Mouse (Mus musculus) MEL (cell line): ENCODE results near the gene Sez6l2. TPM values are rescaled to one million over a fixed set of nuclear protein-coding genes. Genes with fewer than 3 reads are reported as not detected.

Experiments
- DNase-seq: peaks from one replicate; pipeline ENCODE4 v3.0.0; 2011; ENCODE audit warnings: low read depth, low spot score
- H3K27ac ChIP-seq: 2 replicates; pipeline ENCODE4 v1.5.1; 2012; ENCODE audit warnings: low read depth, mild to moderate bottlenecking, control low read depth, low read length, moderate library complexity; ENCODE audit not compliant: control insufficient read depth
- H3K27me3 ChIP-seq, 2 experiments: fragments of 150-350 bp in 1 of 2; sonication (generic) in 1 of 2; 2 replicates each; pipeline ENCODE4 v1.6.1; 2012; ENCODE audit warnings: low read length in 2 of 2, mild to moderate bottlenecking in 2 of 2, improper control_type of control experiment in 1 of 2, moderate library complexity in 1 of 2; ENCODE audit not compliant: insufficient read depth in 2 of 2, control insufficient read depth in 1 of 2
- H3K36me3 ChIP-seq, 2 experiments: 2 replicates each; pipeline ENCODE4 v1.6.1; 2012 to 2014; ENCODE audit warnings: low read length in 2 of 2, improper control_type of control experiment in 1 of 2, inconsistent platforms in 1 of 2, mild to moderate bottlenecking in 1 of 2; ENCODE audit not compliant: insufficient read depth in 2 of 2, control insufficient read depth in 1 of 2
- H3K4me1 ChIP-seq, 2 experiments: fragments of 150-350 bp in 1 of 2; sonication (generic) in 1 of 2; 2 replicates each; pipeline ENCODE4 v1.6.1; 2012; ENCODE audit warnings: low read length in 2 of 2, improper control_type of control experiment in 1 of 2, mild to moderate bottlenecking in 1 of 2; ENCODE audit not compliant: insufficient read depth in 2 of 2, control insufficient read depth in 1 of 2
- H3K4me3 ChIP-seq, 2 experiments: fragments of 150-350 bp in 1 of 2; sonication (generic) in 1 of 2; 2 replicates each; pipeline ENCODE4 v1.5.1; 2012; ENCODE audit warnings: low read depth in 2 of 2, low read length in 2 of 2, mild to moderate bottlenecking in 2 of 2, moderate library complexity in 2 of 2, control low read depth in 1 of 2, improper control_type of control experiment in 1 of 2; ENCODE audit not compliant: control insufficient read depth in 1 of 2, insufficient read depth in 1 of 2
- H3K79me2 ChIP-seq: 2 replicates; pipeline ENCODE4 v1.6.1; 2012; ENCODE audit warnings: mild to moderate bottlenecking, low read length, moderate library complexity; ENCODE audit not compliant: control insufficient read depth, poor library complexity, insufficient read depth
- H3K9ac ChIP-seq: 2 replicates; pipeline ENCODE4 v1.6.1; 2012; ENCODE audit warnings: low read depth, mild to moderate bottlenecking, control low read depth, low read length, moderate library complexity; ENCODE audit not compliant: control insufficient read depth, poor library complexity, severe bottlenecking
- H3K9me3 ChIP-seq: fragments of 150-350 bp; sonication (generic); replicated peaks from 2 replicates; pipeline ENCODE4 v1.6.1; 2012; ENCODE audit warnings: mild to moderate bottlenecking, low read length, improper control_type of control experiment, moderate library complexity; ENCODE audit not compliant: insufficient read depth
- BHLHE40 ChIP-seq: IDR thresholded peaks from 2 replicates; pipeline ENCODE4 v1.6.1; 2012; ENCODE audit warnings: low read depth, mild to moderate bottlenecking, inconsistent platforms, low read length, improper control_type of control experiment, borderline replicate concordance
- CHD1 ChIP-seq: IDR thresholded peaks from 2 replicates; pipeline ENCODE4 v1.6.1; 2012; ENCODE audit warnings: low read depth, mild to moderate bottlenecking, inconsistent platforms, low read length, improper control_type of control experiment
- CTCF ChIP-seq, 3 experiments: IDR thresholded peaks in 2 of 3; conservative IDR thresholded peaks in 1 of 3; 2 replicates each; pipeline ENCODE4 v1.5.1; 2011 to 2012; ENCODE audit warnings: low read length in 3 of 3, low read depth in 2 of 3, mild to moderate bottlenecking in 2 of 3, improper control_type of control experiment in 1 of 3, inconsistent platforms in 1 of 3, mixed read lengths in 1 of 3, moderate library complexity in 1 of 3; ENCODE audit not compliant: control insufficient read depth in 1 of 3, insufficient read depth in 1 of 3, poor library complexity in 1 of 3, severe bottlenecking in 1 of 3
- GATA1 ChIP-seq: IDR thresholded peaks from 2 replicates; pipeline ENCODE4 v1.6.1; 2011; ENCODE audit warnings: low read depth, low read length, improper control_type of control experiment
- HCFC1 ChIP-seq: IDR thresholded peaks from 2 replicates; pipeline ENCODE4 v1.6.1; 2012; ENCODE audit warnings: low read depth, mild to moderate bottlenecking, inconsistent platforms, low read length, improper control_type of control experiment, moderate library complexity
- JUND ChIP-seq: IDR thresholded peaks from 2 replicates; pipeline ENCODE4 v1.6.1; 2011; ENCODE audit warnings: low read depth, mild to moderate bottlenecking, improper control_type of control experiment, low read length
- KAT2A ChIP-seq: conservative IDR thresholded peaks from 2 replicates; pipeline ENCODE4 v1.6.1; 2012; ENCODE audit warnings: low read depth, low read length, improper control_type of control experiment, inconsistent platforms
- NELFE ChIP-seq: IDR thresholded peaks from 2 replicates; pipeline ENCODE4 v1.6.1; 2011; ENCODE audit warnings: low read depth, low read length, improper control_type of control experiment
- POLR2A ChIP-seq, 2 experiments: IDR thresholded peaks; 2 replicates each; pipeline ENCODE4 v1.6.1; 2011 to 2012; ENCODE audit warnings: low read length in 2 of 2, mild to moderate bottlenecking in 2 of 2, control low read depth in 1 of 2, improper control_type of control experiment in 1 of 2, low read depth in 1 of 2, moderate library complexity in 1 of 2; ENCODE audit not compliant: control insufficient read depth in 1 of 2, insufficient read depth in 1 of 2, poor library complexity in 1 of 2
- RCOR1 ChIP-seq: IDR thresholded peaks from 2 replicates; pipeline ENCODE4 v1.6.1; 2012; ENCODE audit warnings: low read depth, mild to moderate bottlenecking, inconsistent platforms, low read length, improper control_type of control experiment
- SMC3 ChIP-seq: IDR thresholded peaks from 2 replicates; pipeline ENCODE4 v1.6.1; 2011; ENCODE audit warnings: low read depth, low read length, improper control_type of control experiment
- TBP ChIP-seq: IDR thresholded peaks from 2 replicates; pipeline ENCODE4 v1.8.0; 2011; ENCODE audit warnings: low read depth, low read length, improper control_type of control experiment
- ZKSCAN1 ChIP-seq: IDR thresholded peaks from 2 replicates; pipeline ENCODE4 v1.6.1; 2012; ENCODE audit warnings: low read depth, mild to moderate bottlenecking, inconsistent platforms, low read length, improper control_type of control experiment, moderate library complexity
- polyA plus RNA-seq, 2 experiments: library from polyadenylated mRNA; stranded (reverse) in 1 of 2; unstranded in 1 of 2; fragments of >175 nt in 1 of 2; fragments of >200 nt in 1 of 2; gene quantifications; 2 replicates each; pipeline versions ENCODE4 v1.2.1 to v1.2.4; 2012; ENCODE audit warnings: low replicate concordance in 2 of 2, low read depth in 1 of 2; ENCODE audit not compliant: insufficient read length in 2 of 2, insufficient read depth in 1 of 2, missing spikeins in 1 of 2
- total RNA-seq: library from RNA; depleted of rRNA; stranded (reverse); fragments of 300-350 nt; gene quantifications from 2 replicates; pipeline ENCODE4 v1.2.3, GENCODE M21; 2012; rRNA removed

The Sez6l2 gene
- total and polyA plus RNA-seq, 3 experiments, result 2.0 to 6.1 TPM; not detected in 1

DNA sequence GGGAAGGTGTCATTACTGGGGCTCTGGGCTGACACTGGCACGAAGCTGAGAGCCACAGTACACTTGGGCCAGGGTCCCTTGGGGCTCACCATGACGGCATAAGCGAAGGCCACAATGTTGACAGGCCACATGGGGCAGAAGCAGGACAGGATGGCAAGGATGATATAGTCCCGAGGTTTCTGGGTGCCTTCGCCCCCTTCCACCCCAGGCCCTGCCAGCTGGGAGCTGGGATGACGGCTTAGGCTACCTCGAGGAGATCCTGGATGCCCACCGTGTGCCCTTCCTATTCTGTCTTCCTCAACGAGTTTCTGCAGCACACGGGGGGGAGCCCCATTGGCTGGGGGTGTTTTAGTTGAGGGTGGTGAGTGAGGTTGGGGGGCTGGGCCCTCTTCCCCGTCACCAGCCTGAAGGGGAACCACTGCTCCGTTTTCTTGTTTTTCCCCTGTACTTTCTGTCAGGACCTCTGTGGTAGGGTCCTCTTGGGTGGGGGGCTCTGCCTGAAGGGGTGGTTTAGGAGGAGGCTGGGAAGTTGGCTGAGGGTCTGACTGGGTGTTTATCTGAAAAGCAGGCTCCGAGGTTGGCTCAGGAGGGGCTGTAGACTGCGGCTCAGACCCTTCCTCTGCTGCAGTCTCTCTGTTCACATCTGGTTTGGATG, 69.1 kb downstream of the Sez6l2 start:
- Histone ChIP-seq H3K36me3 (peaks cover 0 to 26% of the 10 kb centered on the region in 2 experiments; a peak in 3 of 4 replicates), H3K27ac (no peak overlapping the region)

DNA sequence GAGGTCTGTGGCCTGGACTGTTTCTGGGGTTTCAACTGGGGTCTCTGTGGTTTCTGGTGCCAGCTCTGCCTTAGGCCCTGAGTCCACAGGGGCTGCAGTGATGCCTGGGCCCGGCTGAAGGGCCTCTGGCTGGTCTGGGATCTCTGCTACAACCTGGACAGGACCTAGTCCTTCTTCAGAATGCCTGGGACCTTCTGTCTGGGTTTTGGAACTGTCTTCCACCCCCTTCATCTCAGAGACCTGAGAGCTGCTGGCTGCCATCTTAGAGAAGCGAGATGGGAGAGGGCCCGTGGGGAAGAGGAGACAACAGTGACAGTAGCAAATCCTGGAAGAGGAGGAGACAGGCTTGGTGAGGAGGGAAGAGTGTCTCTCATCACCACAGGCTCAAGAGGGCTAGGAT, 69.7 kb downstream of the Sez6l2 start:
- peaks cover 0 to 26% of the 10 kb centered on the region in 2 experiments; a peak in 3 of 4 replicates for H3K36me3 ChIP-seq
- DNase-seq, result no peak
- peaks cover 0 to 19% of the 10 kb centered on the region in 2 experiments; a peak in 3 of 4 replicates for H3K4me1 ChIP-seq
- H3K9me3 ChIP-seq, result no peaks in the 10 kb centered on the region
- no peak for TF ChIP-seq POLR2A (IDR thresholded peaks at IDR 0.05; ENCODE audit: control insufficient read depth in 1 of 2, insufficient read depth in 1 of 2, low read depth in 1 of 2, low read length in 2 of 2, poor library complexity in 1 of 2)
- no peak for TF ChIP-seq TBP
- TF ChIP-seq KAT2A, result no peak
- no peak for TF ChIP-seq JUND
- TF ChIP-seq ZKSCAN1, result no peak
- no peak for TF ChIP-seq CTCF (IDR thresholded peaks at IDR 0.05 in 2 of 3, conservative IDR thresholded peaks at IDR 0.05 in 1 of 3; ENCODE audit: control insufficient read depth in 1 of 3, insufficient read depth in 1 of 3, low read depth in 2 of 3, low read length in 3 of 3, poor library complexity in 1 of 3, severe bottlenecking in 1 of 3)
- TF ChIP-seq CHD1, result no peak
- TF ChIP-seq SMC3, result no peak
- no peak for TF ChIP-seq RCOR1
- no peak for TF ChIP-seq HCFC1
- no peak for TF ChIP-seq NELFE
- TF ChIP-seq, all 39 proteins: peak for 0
- no peak overlapping the region for H3K4me3 ChIP-seq
- peaks cover 45% of the 10 kb centered on the region for H3K79me2 ChIP-seq
- H3K27ac ChIP-seq, result no peak overlapping the region
- no peaks in the 10 kb centered on the region for H3K27me3 ChIP-seq
- no peak overlapping the region for H3K9ac ChIP-seq

More for the DNA sequence above, 69.1 kb downstream of the Sez6l2 start:
- no peak overlapping the region for H3K9ac ChIP-seq
- no peak overlapping the region for H3K4me3 ChIP-seq
- H3K79me2 ChIP-seq, result peaks cover 41% of the 10 kb centered on the region
- DNase-seq, result no peak
- no peaks in the 10 kb centered on the region for H3K27me3 ChIP-seq
- TF ChIP-seq KAT2A, result no peak
- no peak for TF ChIP-seq POLR2A (IDR thresholded peaks at IDR 0.05; ENCODE audit: control insufficient read depth in 1 of 2, insufficient read depth in 1 of 2, low read depth in 1 of 2, low read length in 2 of 2, poor library complexity in 1 of 2)
- TF ChIP-seq CHD1, result no peak
- no peak for TF ChIP-seq BHLHE40
- TF ChIP-seq GATA1, result no peak
- TF ChIP-seq, all 39 proteins: peak for 0
- Histone ChIP-seq H3K4me1 (peaks cover 0 to 21% of the 10 kb centered on the region in 2 experiments; a peak in 3 of 4 replicates), H3K9me3 (no peaks in the 10 kb centered on the region)

Other genes with a start within 250 kb of the Sez6l2 start
- 195 and 279 TPM in 2 replicates for gene Coro1a, start 242.8 kb upstream of the Sez6l2 start, total RNA-seq
- gene Coro1a, start 242.8 kb upstream of the Sez6l2 start, polyA plus RNA-seq, result 100 to 1,000 TPM in 1 of 2 experiments, not detected in 1; 204 TPM
- gene Mapk3, start 191.0 kb upstream of the Sez6l2 start, total RNA-seq, result 5.2 and 7.1 TPM in 2 replicates
- gene Mapk3, start 191.0 kb upstream of the Sez6l2 start, polyA plus RNA-seq, result 10 to 100 TPM in 1 of 2 experiments, not detected in 1; 45.1 TPM
- gene Gdpd3, start 184.2 kb upstream of the Sez6l2 start, total RNA-seq, result 12.6 and 12.7 TPM in 2 replicates
- 10 to 100 TPM in 1 of 2 experiments, not detected in 1; 13.0 TPM for gene Gdpd3, start 184.2 kb upstream of the Sez6l2 start, polyA plus RNA-seq
- gene Ypel3, start 173.6 kb upstream of the Sez6l2 start, total RNA-seq, result 2.1 and 2.7 TPM in 2 replicates
- 10 to 100 TPM in 1 of 2 experiments, not detected in 1; 12.6 TPM for gene Ypel3, start 173.6 kb upstream of the Sez6l2 start, polyA plus RNA-seq
- 0.12 and 0.13 TPM in 2 replicates for gene Tbx6, start 169.1 kb upstream of the Sez6l2 start, total RNA-seq
- gene Tbx6, start 169.1 kb upstream of the Sez6l2 start, polyA plus RNA-seq, result under 1 TPM in 1 of 2 experiments, not detected in 1; 0.15 TPM
- 255 and 257 TPM in 2 replicates for gene Ppp4c, start 158.1 kb upstream of the Sez6l2 start, total RNA-seq
- gene Ppp4c, start 158.1 kb upstream of the Sez6l2 start, polyA plus RNA-seq, result 100 to 1,000 TPM; 265 to 540 TPM
- gene Fam57b, start 152.9 kb upstream of the Sez6l2 start, total RNA-seq, result 1.7 TPM in 2 replicates
- gene Fam57b, start 152.9 kb upstream of the Sez6l2 start, polyA plus RNA-seq, result under 1 TPM in 1 of 2 experiments, not detected in 1; 0.50 TPM
- gene 4930451I11Rik, start 118.9 kb upstream of the Sez6l2 start, total RNA-seq, result not detected in 2 replicates
- gene 4930451I11Rik, start 118.9 kb upstream of the Sez6l2 start, polyA plus RNA-seq, result not detected
- 1.6 and 2.3 TPM in 2 replicates for gene Doc2a, start 103.1 kb upstream of the Sez6l2 start, total RNA-seq
- not detected for gene Doc2a, start 103.1 kb upstream of the Sez6l2 start, polyA plus RNA-seq
- 44.0 and 55.6 TPM in 2 replicates for gene Hirip3, start 88.6 kb upstream of the Sez6l2 start, total RNA-seq
- gene Hirip3, start 88.6 kb upstream of the Sez6l2 start, polyA plus RNA-seq, result 100 to 1,000 TPM in 1 of 2 experiments, not detected in 1; 137 TPM
- 77.1 and 93.0 TPM in 2 replicates for gene Ino80e, start 88.2 kb upstream of the Sez6l2 start, total RNA-seq
- gene Ino80e, start 88.2 kb upstream of the Sez6l2 start, polyA plus RNA-seq, result 100 to 1,000 TPM; 189 to 476 TPM
- gene Taok2, start 65.9 kb upstream of the Sez6l2 start, total RNA-seq, result 26.2 and 34.2 TPM in 2 replicates
- gene Taok2, start 65.9 kb upstream of the Sez6l2 start, polyA plus RNA-seq, result 10 to 100 TPM; 29.0 to 52.3 TPM
- 18.0 and 18.8 TPM in 2 replicates for gene Tmem219, start 27.6 kb upstream of the Sez6l2 start, total RNA-seq
- 10 to 100 TPM in 1 of 2 experiments, not detected in 1; 34.5 TPM for gene Tmem219, start 27.6 kb upstream of the Sez6l2 start, polyA plus RNA-seq
- gene Kctd13, start 21.7 kb upstream of the Sez6l2 start, total RNA-seq, result 17.7 and 18.1 TPM in 2 replicates
- 10 to 100 TPM in 1 of 2 experiments, not detected in 1; 26.2 TPM for gene Kctd13, start 21.7 kb upstream of the Sez6l2 start, polyA plus RNA-seq
- gene Asphd1, start 981 bp upstream of the Sez6l2 start, total RNA-seq, result 0.15 TPM in 1 of 2 replicates, not detected in the other
- under 1 TPM in 1 of 2 experiments, not detected in 1; 0.74 TPM for gene Asphd1, start 981 bp upstream of the Sez6l2 start, polyA plus RNA-seq
- gene Cdipt, start 25.4 kb downstream of the Sez6l2 start, total RNA-seq, result 72.5 and 98.4 TPM in 2 replicates
- gene Cdipt, start 25.4 kb downstream of the Sez6l2 start, polyA plus RNA-seq, result 100 to 1,000 TPM in 1 of 2 experiments, not detected in 1; 151 TPM
- gene Cdiptos, start 25.5 kb downstream of the Sez6l2 start, total RNA-seq, result 0.35 and 0.49 TPM in 2 replicates
- gene Cdiptos, start 25.5 kb downstream of the Sez6l2 start, polyA plus RNA-seq, result 1 to 10 TPM in 1 of 2 experiments, not detected in 1; 1.8 TPM
- 19.4 and 19.8 TPM in 2 replicates for gene Mvp, start 64.1 kb downstream of the Sez6l2 start, total RNA-seq
- gene Mvp, start 64.1 kb downstream of the Sez6l2 start, polyA plus RNA-seq, result 10 to 100 TPM in 1 of 2 experiments, not detected in 1; 20.6 TPM
- 0.39 TPM in 1 of 2 replicates, not detected in the other for gene Pagr1b, start 65.9 kb downstream of the Sez6l2 start, total RNA-seq
- 1 to 10 TPM in 1 of 2 experiments, not detected in 1; 4.5 TPM for gene Pagr1b, start 65.9 kb downstream of the Sez6l2 start, polyA plus RNA-seq
- gene Pagr1a, start 66.8 kb downstream of the Sez6l2 start, total RNA-seq, result 55.4 and 60.2 TPM in 2 replicates
- gene Pagr1a, start 66.8 kb downstream of the Sez6l2 start, polyA plus RNA-seq, result 10 to 100 TPM in 1 of 2 experiments, not detected in 1; 85.9 TPM
- 13.8 and 20.5 TPM in 2 replicates for gene Gm42742, start 70.5 kb downstream of the Sez6l2 start, total RNA-seq
- 10 to 100 TPM in 1 of 2 experiments, not detected in 1; 27.2 TPM for gene Gm42742, start 70.5 kb downstream of the Sez6l2 start, polyA plus RNA-seq
- 0.12 and 0.13 TPM in 2 replicates for gene Prrt2, start 70.6 kb downstream of the Sez6l2 start, total RNA-seq
- gene Prrt2, start 70.6 kb downstream of the Sez6l2 start, polyA plus RNA-seq, result 1 to 10 TPM in 1 of 2 experiments, not detected in 1; 1.4 TPM
- 231 and 234 TPM in 2 replicates for gene Maz, start 76.5 kb downstream of the Sez6l2 start, total RNA-seq
- gene Maz, start 76.5 kb downstream of the Sez6l2 start, polyA plus RNA-seq, result 100 to 1,000 TPM in 1 of 2 experiments, not detected in 1; 540 TPM
- 57.7 and 75.7 TPM in 2 replicates for gene Kif22, start 91.9 kb downstream of the Sez6l2 start, total RNA-seq
- 100 to 1,000 TPM; 119 to 298 TPM for gene Kif22, start 91.9 kb downstream of the Sez6l2 start, polyA plus RNA-seq
- 57.1 and 89.3 TPM in 2 replicates for gene Zg16, start 136.8 kb downstream of the Sez6l2 start, total RNA-seq
- 10 to 100 TPM in 1 of 2 experiments, not detected in 1; 50.4 TPM for gene Zg16, start 136.8 kb downstream of the Sez6l2 start, polyA plus RNA-seq
- gene AI467606, start 140.8 kb downstream of the Sez6l2 start, total RNA-seq, result 51.1 and 54.9 TPM in 2 replicates
- 100 to 1,000 TPM in 1 of 2 experiments, 10 to 100 TPM in 1; 79.4 to 101 TPM for gene AI467606, start 140.8 kb downstream of the Sez6l2 start, polyA plus RNA-seq
- gene Qprt, start 171.7 kb downstream of the Sez6l2 start, total RNA-seq, result 2.5 and 2.7 TPM in 2 replicates
- 1 to 10 TPM in 1 of 2 experiments, not detected in 1; 3.7 TPM for gene Qprt, start 171.7 kb downstream of the Sez6l2 start, polyA plus RNA-seq
- gene Spn, start 187.3 kb downstream of the Sez6l2 start, total RNA-seq, result 169 and 182 TPM in 2 replicates
- gene Spn, start 187.3 kb downstream of the Sez6l2 start, polyA plus RNA-seq, result 100 to 1,000 TPM; 135 to 184 TPM
- 55.6 and 64.8 TPM in 2 replicates for gene Cd2bp2, start 245.5 kb downstream of the Sez6l2 start, total RNA-seq
- gene Cd2bp2, start 245.5 kb downstream of the Sez6l2 start, polyA plus RNA-seq, result 10 to 100 TPM in 1 of 2 experiments, not detected in 1; 56.7 TPM